Mouse (Mus musculus) gastrocnemius, postnatal 14 days (tissue): ENCODE measurements around the gene Cd84. TPM values are rescaled to one million over a fixed set of nuclear protein-coding genes. Genes with fewer than 3 reads are reported as not detected.

ENCODE experiments used
- DNase-seq: peaks from one replicate; pipeline ENCODE4 v3.0.0; 2021; ENCODE audit warnings: mixed read lengths
- intact Hi-C: fragments of 180-260 bp; cut with DNase I; formaldehyde crosslinking; loops from one replicate; pipeline ENCODE4 v1.15.1; 2025; ENCODE audit warnings: low total_unique reads
- total RNA-seq, 2 experiments: library from RNA; stranded (reverse); gene quantifications; 2 replicates each; pipeline ENCODE4 v1.2.3; 2021

Gene Cd84
- total RNA-seq, 2 experiments from 2014 or later, result 1.1 to 1.4 TPM

- DNase-seq, result no peak
- intact Hi-C loops, result no loop called here
Observed at GRCm38 (mm10) chr1:171915638-171916458, 76.4 kb downstream of the Cd84 start.

GRCm38 (mm10) chr1:171917305-171918039 lies 78.0 kb downstream of the Cd84 start, which contains the start of gene Slamf6:
TSS of gene Slamf6 (plus strand) at chr1:171917515.
- intact Hi-C loops, result no loop called here
- no peak for DNase-seq

- DNase-seq, result no peak
- intact Hi-C loops, result no loop called here
Observed at GRCm38 (mm10) chr1:171918136-171918920, 78.8 kb downstream of the Cd84 start.

- no peak for DNase-seq
- intact Hi-C loops, result no loop called here
Observed at GRCm38 (mm10) chr1:171919193-171919592, 79.7 kb downstream of the Cd84 start.

- intact Hi-C loops, result no loop called here
- no peak for DNase-seq
Observed at GRCm38 (mm10) chr1:171919901-171920510, 80.5 kb downstream of the Cd84 start.

- intact Hi-C loops, result no loop called here
- DNase-seq, result no peak
Observed at GRCm38 (mm10) chr1:171920989-171921621, 81.6 kb downstream of the Cd84 start.

- intact Hi-C loops, result no loop called here
- no peak for DNase-seq
Observed at GRCm38 (mm10) chr1:171921641-171922040, 82.1 kb downstream of the Cd84 start.

GRCm38 (mm10) chr1:171922844-171923243 lies 83.3 kb downstream of the Cd84 start:
- no peak for DNase-seq
- intact Hi-C loops, result no loop called here

GRCm38 (mm10) chr1:171924900-171925299 lies 85.4 kb downstream of the Cd84 start:
- intact Hi-C loops, result no loop called here
- DNase-seq, result no peak

- DNase-seq, result no peak
- intact Hi-C loops, result no loop called here
Observed at GRCm38 (mm10) chr1:171933851-171934250, 94.4 kb downstream of the Cd84 start.

GRCm38 (mm10) chr1:171938952-171939948 lies 99.8 kb downstream of the Cd84 start:
- no peak for DNase-seq
- intact Hi-C loops, result no loop called here

Other genes with a start within 250 kb of the Cd84 start
- gene Ly9, start 232.3 kb upstream of the Cd84 start, total RNA-seq, result under 1 TPM; 0.11 to 0.21 TPM
- not detected for gene Slamf7, start 186.7 kb upstream of the Cd84 start, total RNA-seq
- 1 to 10 TPM in 1 of 2 experiments, under 1 TPM in 1; 0.75 to 1.1 TPM for gene Cd48, start 157.7 kb upstream of the Cd84 start, total RNA-seq
- not detected for gene Slamf1, start 72.6 kb upstream of the Cd84 start, total RNA-seq
- gene Gm10521, start 56.0 kb downstream of the Cd84 start, total RNA-seq, result under 1 TPM in 1 of 2 experiments, not detected in 1; 0.13 TPM
- gene Slamf6, start 77.8 kb downstream of the Cd84 start, total RNA-seq, result under 1 TPM in 1 of 2 experiments, not detected in 1; 0.09 TPM
- 1 to 10 TPM; 1.9 to 2.6 TPM for gene Vangl2, start 188.7 kb downstream of the Cd84 start, total RNA-seq
- gene Nhlh1, start 217.9 kb downstream of the Cd84 start, total RNA-seq, result not detected
- 10 to 100 TPM; 80.8 to 80.9 TPM for gene Copa, start 242.8 kb downstream of the Cd84 start, total RNA-seq
- 10 to 100 TPM; 33.6 to 34.5 TPM for gene Ncstn, start 243.1 kb downstream of the Cd84 start, total RNA-seq